Mouse (Mus musculus) gastrocnemius, postnatal 25 days (tissue): ENCODE data around the gene Cxcl12. TPM values are rescaled to one million over a fixed set of nuclear protein-coding genes. Genes with fewer than 3 reads are reported as not detected.
A peak's percentile ranks its signal among the peaks of the same experiment; 100 is the strongest.

ENCODE experiments used
- DNase-seq: peaks from one replicate; pipeline ENCODE4 v3.0.0; 2022
- total RNA-seq, 2 experiments: library from RNA; stranded (reverse); gene quantifications; 1 replicate in 1 of 2; 2 replicates in 1 of 2; pipeline ENCODE4 v1.2.3; 2021

The Cxcl12 gene
- total RNA-seq, 2 experiments from 2014 or later, result 38.5 to 47.4 TPM

DNA sequence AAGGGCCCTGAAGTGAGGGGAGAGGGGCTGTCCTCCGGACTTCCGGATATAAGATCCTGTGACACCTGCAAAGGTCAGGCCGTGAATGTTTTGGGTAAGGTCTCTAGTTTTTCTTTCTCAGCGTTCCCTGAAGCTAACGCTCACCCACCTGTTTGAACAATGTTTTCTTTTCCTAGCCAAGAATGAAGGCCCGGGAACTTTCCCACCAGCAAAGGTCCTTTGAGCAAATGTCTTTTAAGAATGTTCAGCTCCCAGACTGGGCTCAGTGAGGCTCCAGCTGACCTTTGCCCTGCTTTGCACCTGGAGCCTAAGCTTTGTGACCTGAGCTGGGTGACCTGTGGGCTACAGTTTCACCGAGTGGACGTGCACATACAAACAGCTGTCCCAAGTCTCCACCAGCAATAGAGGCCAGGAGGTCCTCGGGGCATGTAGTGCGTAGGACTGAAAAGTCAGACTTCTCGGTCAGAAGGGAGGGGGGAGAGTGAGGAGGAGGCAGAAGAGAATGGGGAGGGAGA, 52.6 kb downstream of the Cxcl12 start:
- peak; percentile 2 for DNase-seq
